ENCODE assay signal across 8 mouse cellular contexts in genomic region chr10:84411122-84412105, GRCm38 (mm10). TPM values are rescaled to one million over a fixed set of nuclear protein-coding genes. Genes with fewer than 3 reads are reported as not detected.
DNase-seq lines count a peak whose midpoint lies in the region; ATAC-seq and TF ChIP-seq lines count a peak whose summit lies in the region.

No protein-coding gene starts in this region.

- intact Hi-C loops in heart, adult 2 months (cut with DNase I) = no loop called here
- intact Hi-C loops in left cerebral cortex, postnatal 14 days (cut with DNase I) = no loop called here

- TF ChIP-seq CTCF in heart, adult 2 months (IDR thresholded peaks at IDR 0.05) = peak; percentile 32
- TF ChIP-seq CTCF in heart, postnatal 0 days (IDR thresholded peaks at IDR 0.05; ENCODE audit: low read depth) = no peak

- no peak overlapping the region for H3K4me2 ChIP-seq in neural tube, embryonic 13.5 days
- no peak overlapping the region for H3K4me2 ChIP-seq in heart, postnatal 0 days (ENCODE audit: low read depth, low read length)

- 0 out of 2 replicates have a peak, but pooled peaks have one; percentile 1 for TF ChIP-seq EP300 in heart, adult 2 months (IDR thresholded peaks at IDR 0.05; ENCODE audit: insufficient read depth, low read depth, low read length)
- no peak for TF ChIP-seq EP300 in heart, postnatal 0 days (IDR thresholded peaks at IDR 0.05; ENCODE audit: low read depth)

- H3K9ac ChIP-seq in heart, adult 2 months (ENCODE audit: low read depth, low read length) = no peak overlapping the region
- 0 out of 2 replicates have a peak overlapping the region, but pooled peaks have one; percentile 26 for H3K9ac ChIP-seq in neural tube, embryonic 13.5 days
- H3K9ac ChIP-seq in heart, postnatal 0 days (replicated peaks; ENCODE audit: low read depth, low read length) = peak overlapping the region; percentile 27; the same call in 1 of the 2 replicates

- H3K79me2 ChIP-seq in heart, adult 2 months (replicated peaks; ENCODE audit: control insufficient read depth, insufficient read depth, low read length) = peaks cover 2% of the 10 kb centered on the region; the same call in 1 of the 2 replicates

- WGBS in heart, adult 2 months = 46% methylated on average over 16 of the region's 16 CpGs
- 81% methylated on average over 16 of the region's 16 CpGs for WGBS in neural tube, embryonic 13.5 days
- WGBS in heart, postnatal 0 days = 31% methylated on average over 16 of the region's 16 CpGs
- WGBS in limb, embryonic 10.5 days = 85% methylated on average over 16 of the region's 16 CpGs

- H3K27ac ChIP-seq in heart, adult 2 months = peak overlapping the region; percentile 69
- H3K27ac ChIP-seq in neural tube, embryonic 13.5 days (replicated peaks) = peak overlapping the region; percentile 18
- peak overlapping the region; percentile 84 for H3K27ac ChIP-seq in heart, postnatal 0 days (ENCODE audit: low read depth)
- H3K27ac ChIP-seq in limb, embryonic 10.5 days = no peak overlapping the region

- H3K4me3 ChIP-seq in heart, adult 2 months = no peak overlapping the region
- no peak overlapping the region for H3K4me3 ChIP-seq in neural tube, embryonic 13.5 days
- no peak overlapping the region for H3K4me3 ChIP-seq in heart, postnatal 0 days (ENCODE audit: low read depth, low read length)
- H3K4me3 ChIP-seq in limb, embryonic 10.5 days = no peak overlapping the region

- no peak for ATAC-seq in neural tube, embryonic 13.5 days (ENCODE audit: low read depth)
- ATAC-seq in heart, postnatal 0 days (ENCODE audit: insufficient read depth, low read depth) = peak; percentile 51

- peaks cover 29% of the 10 kb centered on the region for H3K4me1 ChIP-seq in heart, adult 2 months (ENCODE audit: control insufficient read depth, insufficient read depth, low read length)
- H3K4me1 ChIP-seq in neural tube, embryonic 13.5 days (replicated peaks) = peaks cover 53% of the 10 kb centered on the region
- H3K4me1 ChIP-seq in heart, postnatal 0 days (ENCODE audit: control insufficient read depth, insufficient read depth) = peaks cover 45% of the 10 kb centered on the region
- no peaks in the 10 kb centered on the region for H3K4me1 ChIP-seq in limb, embryonic 10.5 days

- TF ChIP-seq POLR2A in heart, adult 2 months (IDR thresholded peaks at IDR 0.05; ENCODE audit: insufficient read depth, low read depth, low read length) = no peak

- peaks cover 11% of the 10 kb centered on the region for H3K36me3 ChIP-seq in heart, adult 2 months (ENCODE audit: control insufficient read depth, insufficient read depth, low read length)
- peaks cover 15% of the 10 kb centered on the region; the same call in 1 of the 2 replicates for H3K36me3 ChIP-seq in neural tube, embryonic 13.5 days
- 0 out of 2 replicates have a peak, but pooled peaks cover 5% of the 10 kb centered on the region for H3K36me3 ChIP-seq in heart, postnatal 0 days (replicated peaks; ENCODE audit: control insufficient read depth, insufficient read depth, low read length)
- peaks cover 12% of the 10 kb centered on the region; the same call in 1 of the 2 replicates for H3K36me3 ChIP-seq in limb, embryonic 10.5 days

- no peaks in the 10 kb centered on the region for H3K9me3 ChIP-seq in neural tube, embryonic 13.5 days
- no peaks in the 10 kb centered on the region for H3K9me3 ChIP-seq in heart, postnatal 0 days (replicated peaks; ENCODE audit: control insufficient read depth, low read length)
- no peaks in the 10 kb centered on the region for H3K9me3 ChIP-seq in limb, embryonic 10.5 days (replicated peaks)

- H3K27me3 ChIP-seq in heart, adult 2 months (ENCODE audit: control insufficient read depth, insufficient read depth, low read length) = no peaks in the 10 kb centered on the region
- no peaks in the 10 kb centered on the region for H3K27me3 ChIP-seq in neural tube, embryonic 13.5 days
- no peaks in the 10 kb centered on the region for H3K27me3 ChIP-seq in heart, postnatal 0 days (ENCODE audit: control insufficient read depth, insufficient read depth, low read length)
- no peaks in the 10 kb centered on the region for H3K27me3 ChIP-seq in limb, embryonic 10.5 days (ENCODE audit: low read depth, poor library complexity, severe bottlenecking)

- peak in 1 of 2 experiments; percentile 51 for DNase-seq in heart, adult 2 months
- DNase-seq in heart, adult 9 months (ENCODE audit: low spot score in 2 of 2) = no peak
- DNase-seq in neural tube, embryonic 10.5 days (ENCODE audit: extremely low spot score, low spot score) = no peak
- no peak for DNase-seq in heart, postnatal 0 days (ENCODE audit: low spot score)
- peak; percentile 49 for DNase-seq in testis, postnatal 10 days (ENCODE audit: low spot score)
- DNase-seq in left cerebral cortex, postnatal 14 days (ENCODE audit: low spot score in 2 of 2) = no peak
- DNase-seq in limb, embryonic 10.5 days (ENCODE audit: low spot score) = no peak

RNA-seq across cellular contexts. Expression of gene Nuak1, which starts 29.0 kb away (rescaled TPM):
- 10 to 100 TPM; 27.0 to 29.0 TPM for total RNA-seq in heart, adult 2 months (2021)
- polyA plus RNA-seq in heart, adult 2 months (2012; rRNA removed) = 15.3 and 32.0 TPM in 2 replicates
- 5.4 and 5.7 TPM in 2 replicates for polyA plus RNA-seq in neural tube, embryonic 13.5 days (2015; fragmentation: Nextera tagmentation; extraction: Ambion mirVana)
- 33.6 and 36.8 TPM in 2 replicates for total RNA-seq in heart, postnatal 0 days (2014; rRNA removed; ENCODE audit: low replicate concordance)
- 1.4 and 1.7 TPM in 2 replicates for polyA plus RNA-seq in heart, postnatal 0 days (2015; fragmentation: Nextera tagmentation; extraction: Ambion mirVana)
- 10 to 100 TPM; 56.0 to 66.2 TPM for total RNA-seq in left cerebral cortex, postnatal 14 days (2021)
- 0.69 and 1.2 TPM in 2 replicates for polyA plus RNA-seq in limb, embryonic 10.5 days (2016; fragmentation: Nextera tagmentation; extraction: Ambion mirVana)
